Mouse (Mus musculus): ENCODE results near the gene Hoxa2.

DNA sequence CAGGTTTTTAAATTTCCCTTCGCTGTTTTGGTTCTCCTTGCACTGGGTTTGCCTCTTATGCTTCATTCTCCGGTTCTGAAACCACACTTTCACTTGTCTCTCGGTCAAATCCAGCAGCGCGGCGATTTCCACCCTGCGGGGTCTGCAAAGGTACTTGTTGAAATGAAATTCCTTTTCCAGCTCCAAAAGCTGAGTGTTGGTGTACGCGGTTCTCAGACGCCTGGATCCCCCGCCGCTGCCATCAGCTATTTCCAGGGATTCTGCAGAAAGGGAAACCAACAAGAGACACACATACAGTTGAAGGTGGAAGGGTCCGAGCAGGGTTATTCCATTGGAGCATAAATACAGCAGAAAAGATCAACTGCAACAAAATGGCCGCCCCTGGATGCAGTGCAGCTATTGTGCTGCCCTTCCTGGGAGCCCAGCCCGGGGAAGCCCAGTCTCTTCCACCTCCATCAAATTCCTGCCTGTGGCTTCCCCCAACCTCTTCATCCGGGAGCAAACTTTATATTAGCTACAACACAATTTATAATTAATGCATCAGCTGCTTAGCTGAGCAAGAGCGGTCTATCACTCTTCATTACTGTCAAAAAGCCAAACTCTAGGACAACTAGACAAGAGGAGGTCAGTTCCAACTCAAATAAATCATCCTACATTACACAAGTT is 1.1 kb downstream of the Hoxa2 start:
- TF ChIP-seq CTCF (conservative IDR thresholded peaks at IDR 0.05; ENCODE audit: low read length), result no peak
- TF ChIP-seq NANOG (IDR thresholded peaks at IDR 0.05; ENCODE audit: borderline replicate concordance, low read length), result no peak

Data from E14TG2a.4 (cell line).